Mouse (Mus musculus) liver, postnatal 0 days (tissue): ENCODE data around the gene Nyap1.

Source experiments
- CTCF ChIP-seq: sonication (generic); IDR thresholded peaks from 2 replicates; pipeline ENCODE4 v1.5.1; 2016; ENCODE audit warnings: antibody characterized with exemption, low read depth
- EP300 ChIP-seq: IDR thresholded peaks from 2 replicates; pipeline ENCODE4 v1.6.1; 2016; ENCODE audit warnings: antibody characterized with exemption, low read depth, mild to moderate bottlenecking

DNA sequence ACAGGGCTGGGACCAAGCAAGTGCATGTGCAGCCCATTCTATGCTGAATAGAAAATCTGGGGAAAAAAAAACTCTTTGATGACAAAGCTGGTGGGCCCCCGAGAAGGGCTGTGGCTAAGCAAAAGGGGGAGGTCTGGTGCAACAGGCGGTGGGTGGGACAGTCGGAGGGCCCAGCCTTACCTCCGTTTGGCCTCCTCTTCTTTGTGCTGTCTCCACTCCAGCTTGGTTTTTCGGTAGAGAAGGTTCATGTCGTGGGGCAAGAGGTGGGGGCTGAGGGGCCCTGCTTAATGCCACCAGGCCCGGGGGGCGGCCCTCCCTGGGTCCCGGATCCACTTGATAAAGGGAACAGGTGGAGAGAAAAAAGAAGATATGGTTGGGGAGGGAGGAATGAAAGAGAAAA lies 1.9 kb downstream of the Nyap1 start:
- TF ChIP-seq CTCF (no peak), EP300 (no peak)
